Mouse (Mus musculus): ENCODE measurements at regions not wholly inside any gene's neighbourhood (a gene's known extent, or its start where the extent isn't known, plus 50 kb on each side); places are given as distances from the start of the nearest gene placed in this dataset.

- no peak for DNase-seq (ENCODE audit: low spot score in 2 of 2)
Observed at GRCm38 (mm10) chr13:44601024-44601423, 128.2 kb upstream of the Jarid2 start.

- DNase-seq (ENCODE audit: low spot score in 2 of 2) = no peak
Observed at GRCm38 (mm10) chr13:44602658-44603057, 126.6 kb upstream of the Jarid2 start.

- no peak for DNase-seq (ENCODE audit: low spot score in 2 of 2)
Observed at GRCm38 (mm10) chr13:44607316-44608285, 121.7 kb upstream of the Jarid2 start.

GRCm38 (mm10) chr13:44608286-44608675 is 121.0 kb upstream of the Jarid2 start:
- no peak for DNase-seq (ENCODE audit: low spot score in 2 of 2)

- DNase-seq (ENCODE audit: low spot score in 2 of 2) = no peak
Observed at GRCm38 (mm10) chr13:44608681-44609335, 120.5 kb upstream of the Jarid2 start.

- no peak for DNase-seq (ENCODE audit: low spot score in 2 of 2)
Observed at GRCm38 (mm10) chr13:44609606-44610005, 119.7 kb upstream of the Jarid2 start.

GRCm38 (mm10) chr13:44615696-44616095 is 113.6 kb upstream of the Jarid2 start:
- no peak for DNase-seq (ENCODE audit: low spot score in 2 of 2)

- no peak for DNase-seq (ENCODE audit: low spot score in 2 of 2)
Observed at GRCm38 (mm10) chr13:44618368-44618767, 110.9 kb upstream of the Jarid2 start.

- no peak for DNase-seq (ENCODE audit: low spot score in 2 of 2)
Observed at GRCm38 (mm10) chr13:44622661-44623355, 106.5 kb upstream of the Jarid2 start.

- DNase-seq (ENCODE audit: low spot score in 2 of 2) = peak in 1 of 2 experiments; percentile 60
Observed at GRCm38 (mm10) chr13:44624716-44625115, 104.6 kb upstream of the Jarid2 start.

- no peak for DNase-seq (ENCODE audit: low spot score in 2 of 2)
Observed at GRCm38 (mm10) chr13:44625792-44626191, 103.5 kb upstream of the Jarid2 start.

GRCm38 (mm10) chr13:44626806-44627205 is 102.5 kb upstream of the Jarid2 start:
- DNase-seq (ENCODE audit: low spot score in 2 of 2) = no peak

- DNase-seq (ENCODE audit: low spot score in 2 of 2) = no peak
Observed at GRCm38 (mm10) chr13:44630061-44630460, 99.2 kb upstream of the Jarid2 start.

GRCm38 (mm10) chr13:44634616-44635015 is 94.7 kb upstream of the Jarid2 start:
- no peak for DNase-seq (ENCODE audit: low spot score in 2 of 2)

- peak in 1 of 2 experiments; percentile 25 for DNase-seq (ENCODE audit: low spot score in 2 of 2)
Observed at GRCm38 (mm10) chr13:44635221-44636007, 93.9 kb upstream of the Jarid2 start.

- no peak for DNase-seq (ENCODE audit: low spot score in 2 of 2)
Observed at GRCm38 (mm10) chr13:44636008-44636335, 93.3 kb upstream of the Jarid2 start.

GRCm38 (mm10) chr13:44642361-44642760 is 86.9 kb upstream of the Jarid2 start:
- DNase-seq (ENCODE audit: low spot score in 2 of 2) = no peak

- DNase-seq (ENCODE audit: low spot score in 2 of 2) = no peak
Observed at GRCm38 (mm10) chr13:44650052-44650451, 79.2 kb upstream of the Jarid2 start.

- no peak for DNase-seq (ENCODE audit: low spot score in 2 of 2)
Observed at GRCm38 (mm10) chr13:44651259-44652238, 77.7 kb upstream of the Jarid2 start.

GRCm38 (mm10) chr13:44657905-44658414 is 71.3 kb upstream of the Jarid2 start:
- DNase-seq (ENCODE audit: low spot score in 2 of 2) = no peak

All from spleen, postnatal 10 days (tissue).